Mouse (Mus musculus) liver, postnatal 0 days (tissue): ENCODE data around the gene Man1c1.

ENCODE experiments used
- CTCF ChIP-seq: sonication (generic); IDR thresholded peaks from 2 replicates; pipeline ENCODE4 v1.5.1; 2016; ENCODE audit warnings: antibody characterized with exemption, low read depth
- EP300 ChIP-seq: IDR thresholded peaks from 2 replicates; pipeline ENCODE4 v1.6.1; 2016; ENCODE audit warnings: antibody characterized with exemption, low read depth, mild to moderate bottlenecking

- TF ChIP-seq CTCF = no peak
- TF ChIP-seq EP300 = no peak
Measured at GRCm38 (mm10) chr4:134534124-134534886, 169.8 kb downstream of the Man1c1 start.
